Mouse (Mus musculus): ENCODE data around the gene Helb. TPM values are rescaled to one million over a fixed set of nuclear protein-coding genes. Genes with fewer than 3 reads are reported as not detected.

Helb gene
- polyA plus RNA-seq, 1 experiment from 2014 or later, result 3.9 TPM

DNA sequence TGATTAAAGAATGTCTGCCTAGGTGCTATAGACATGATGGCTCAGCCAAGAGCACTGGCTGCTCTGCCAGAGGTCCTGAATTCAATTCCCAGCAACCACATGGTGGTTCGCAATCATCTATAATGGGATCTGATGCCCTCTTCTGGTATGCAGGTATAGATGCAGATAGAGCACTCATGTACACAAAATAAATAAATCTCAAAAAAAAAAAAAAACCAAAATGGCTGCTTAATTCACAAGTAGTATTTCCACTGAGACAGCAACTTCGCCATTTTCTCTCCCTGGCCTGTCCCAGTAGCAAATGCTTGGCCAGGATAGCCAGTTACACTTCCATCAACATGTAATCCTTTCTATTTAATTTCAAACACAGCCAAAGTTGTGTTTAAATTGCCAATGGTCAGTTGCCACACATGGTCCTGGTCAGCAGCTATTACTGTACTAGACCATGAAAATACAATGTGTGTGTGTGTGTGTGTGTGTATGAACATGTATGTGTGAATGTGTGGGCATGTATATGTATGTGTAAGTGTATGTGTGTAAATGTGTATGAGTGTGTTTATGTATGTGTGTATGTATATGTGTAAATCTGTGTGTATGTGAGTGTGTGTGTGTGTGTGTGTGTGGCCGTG, 982 bp downstream of the Helb start:
- H3K4me2 ChIP-seq (replicated peaks; ENCODE audit: low read depth, low read length), result peak overlapping the region; percentile 89
- DNase-seq (ENCODE audit: low spot score) (no peak), ATAC-seq (ENCODE audit: low FRiP score) (no peak)
- no peaks in the 10 kb centered on the region for H3K36me3 ChIP-seq (ENCODE audit: control insufficient read depth, insufficient read depth, low read length)
- H3K27ac ChIP-seq (ENCODE audit: low read depth, low read length), result no peak overlapping the region
- H3K9ac ChIP-seq (ENCODE audit: low read depth, low read length), result no peak overlapping the region
- no peaks in the 10 kb centered on the region for H3K9me3 ChIP-seq (ENCODE audit: control insufficient read depth, low read length)
- no peaks in the 10 kb centered on the region for H3K4me1 ChIP-seq (replicated peaks; ENCODE audit: control insufficient read depth, insufficient read depth, low read length)
- H3K27me3 ChIP-seq (ENCODE audit: control insufficient read depth, insufficient read depth, low read length), result no peaks in the 10 kb centered on the region
- WGBS, result 83% methylated on average over 3 of the region's 3 CpGs
- H3K4me3 ChIP-seq (ENCODE audit: low read depth, low read length), result peak overlapping the region; percentile 74; the same call in 1 of the 2 replicates

- H3K27ac ChIP-seq (ENCODE audit: low read depth, low read length), result no peak overlapping the region
- WGBS, result 88% methylated on average over 1 of the region's 1 CpGs
- H3K27me3 ChIP-seq (ENCODE audit: control insufficient read depth, insufficient read depth, low read length), result no peaks in the 10 kb centered on the region
- no peak overlapping the region for H3K9ac ChIP-seq (ENCODE audit: low read depth, low read length)
- DNase-seq (ENCODE audit: low spot score) (no peak), ATAC-seq (ENCODE audit: low FRiP score) (no peak)
- no peaks in the 10 kb centered on the region for H3K4me1 ChIP-seq (replicated peaks; ENCODE audit: control insufficient read depth, insufficient read depth, low read length)
- H3K4me2 ChIP-seq (replicated peaks; ENCODE audit: low read depth, low read length), result no peak overlapping the region
- no peak overlapping the region for H3K4me3 ChIP-seq (ENCODE audit: low read depth, low read length)
- H3K36me3 ChIP-seq (ENCODE audit: control insufficient read depth, insufficient read depth, low read length), result no peaks in the 10 kb centered on the region
- no peaks in the 10 kb centered on the region for H3K9me3 ChIP-seq (ENCODE audit: control insufficient read depth, low read length)
Measured at GRCm38 (mm10) chr10:120100806-120101205, 12.0 kb downstream of the Helb start.

GRCm38 (mm10) chr10:120097564-120097963, 15.2 kb downstream of the Helb start:
- no peaks in the 10 kb centered on the region for H3K9me3 ChIP-seq (ENCODE audit: control insufficient read depth, low read length)
- no peaks in the 10 kb centered on the region for H3K36me3 ChIP-seq (ENCODE audit: control insufficient read depth, insufficient read depth, low read length)
- H3K4me1 ChIP-seq (replicated peaks; ENCODE audit: control insufficient read depth, insufficient read depth, low read length), result no peaks in the 10 kb centered on the region
- no peak overlapping the region for H3K27ac ChIP-seq (ENCODE audit: low read depth, low read length)
- H3K4me2 ChIP-seq (replicated peaks; ENCODE audit: low read depth, low read length), result no peak overlapping the region
- 86% methylated on average over 5 of the region's 5 CpGs for WGBS
- ATAC-seq (ENCODE audit: low FRiP score) (no peak), DNase-seq (ENCODE audit: low spot score) (no peak)
- no peak overlapping the region for H3K9ac ChIP-seq (ENCODE audit: low read depth, low read length)
- no peaks in the 10 kb centered on the region for H3K27me3 ChIP-seq (ENCODE audit: control insufficient read depth, insufficient read depth, low read length)
- H3K4me3 ChIP-seq (ENCODE audit: low read depth, low read length), result no peak overlapping the region

GRCm38 (mm10) chr10:120095716-120096115, 17.1 kb downstream of the Helb start:
- H3K36me3 ChIP-seq (ENCODE audit: control insufficient read depth, insufficient read depth, low read length), result no peaks in the 10 kb centered on the region
- H3K4me1 ChIP-seq (replicated peaks; ENCODE audit: control insufficient read depth, insufficient read depth, low read length), result no peaks in the 10 kb centered on the region
- 90% methylated on average over 5 of the region's 5 CpGs for WGBS
- no peak overlapping the region for H3K4me2 ChIP-seq (replicated peaks; ENCODE audit: low read depth, low read length)
- no peak overlapping the region for H3K4me3 ChIP-seq (ENCODE audit: low read depth, low read length)
- no peak for DNase-seq (ENCODE audit: low spot score)
- ATAC-seq (ENCODE audit: low FRiP score), result no peak
- no peaks in the 10 kb centered on the region for H3K9me3 ChIP-seq (ENCODE audit: control insufficient read depth, low read length)
- no peak overlapping the region for H3K9ac ChIP-seq (ENCODE audit: low read depth, low read length)
- H3K27ac ChIP-seq (ENCODE audit: low read depth, low read length), result no peak overlapping the region
- no peaks in the 10 kb centered on the region for H3K27me3 ChIP-seq (ENCODE audit: control insufficient read depth, insufficient read depth, low read length)

DNA sequence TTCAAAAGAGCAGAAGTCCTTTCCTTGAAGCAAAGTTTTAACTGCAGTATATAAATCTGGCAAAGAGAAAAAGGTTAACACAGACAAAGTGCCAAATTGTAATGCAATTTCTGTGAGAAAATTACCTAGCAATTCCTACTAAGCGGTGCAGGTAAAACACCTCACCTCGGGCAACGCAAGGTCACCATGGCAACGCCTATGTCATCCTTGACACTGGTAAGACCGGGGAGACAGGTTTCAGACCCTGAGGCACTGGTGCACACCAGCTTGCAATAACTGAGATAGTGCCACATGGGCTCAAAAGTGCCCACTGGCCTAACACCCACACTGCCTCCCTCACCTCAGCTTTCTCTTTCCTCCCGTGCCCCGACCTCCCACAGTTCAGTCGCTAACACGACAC, 17.7 kb downstream of the Helb start:
- Histone ChIP-seq H3K27me3 (ENCODE audit: control insufficient read depth, insufficient read depth, low read length) (no peaks in the 10 kb centered on the region), H3K4me1 (replicated peaks; ENCODE audit: control insufficient read depth, insufficient read depth, low read length) (no peaks in the 10 kb centered on the region), H3K27ac (ENCODE audit: low read depth, low read length) (no peak overlapping the region), H3K9ac (ENCODE audit: low read depth, low read length) (no peak overlapping the region), H3K4me2 (replicated peaks; ENCODE audit: low read depth, low read length) (no peak overlapping the region), H3K9me3 (ENCODE audit: control insufficient read depth, low read length) (no peaks in the 10 kb centered on the region), H3K4me3 (ENCODE audit: low read depth, low read length) (no peak overlapping the region), H3K36me3 (ENCODE audit: control insufficient read depth, insufficient read depth, low read length) (no peaks in the 10 kb centered on the region)
- WGBS, result 94% methylated on average over 9 of the region's 9 CpGs
- DNase-seq (ENCODE audit: low spot score) (no peak), ATAC-seq (ENCODE audit: low FRiP score) (no peak)

GRCm38 (mm10) chr10:120092548-120092947, 20.2 kb downstream of the Helb start:
- Histone ChIP-seq H3K4me2 (replicated peaks; ENCODE audit: low read depth, low read length) (no peak overlapping the region), H3K9ac (ENCODE audit: low read depth, low read length) (no peak overlapping the region), H3K4me3 (ENCODE audit: low read depth, low read length) (no peak overlapping the region), H3K36me3 (ENCODE audit: control insufficient read depth, insufficient read depth, low read length) (no peaks in the 10 kb centered on the region), H3K27me3 (ENCODE audit: control insufficient read depth, insufficient read depth, low read length) (no peaks in the 10 kb centered on the region), H3K4me1 (replicated peaks; ENCODE audit: control insufficient read depth, insufficient read depth, low read length) (no peaks in the 10 kb centered on the region), H3K9me3 (ENCODE audit: control insufficient read depth, low read length) (no peaks in the 10 kb centered on the region), H3K27ac (ENCODE audit: low read depth, low read length) (no peak overlapping the region)
- DNase-seq (ENCODE audit: low spot score), result no peak
- 89% methylated on average over 12 of the region's 12 CpGs for WGBS
- ATAC-seq (ENCODE audit: low FRiP score), result no peak

- Histone ChIP-seq H3K27ac (ENCODE audit: low read depth, low read length) (no peak overlapping the region), H3K9me3 (ENCODE audit: control insufficient read depth, low read length) (no peaks in the 10 kb centered on the region), H3K9ac (ENCODE audit: low read depth, low read length) (no peak overlapping the region), H3K36me3 (ENCODE audit: control insufficient read depth, insufficient read depth, low read length) (no peaks in the 10 kb centered on the region), H3K27me3 (ENCODE audit: control insufficient read depth, insufficient read depth, low read length) (no peaks in the 10 kb centered on the region), H3K4me1 (replicated peaks; ENCODE audit: control insufficient read depth, insufficient read depth, low read length) (no peaks in the 10 kb centered on the region), H3K4me3 (ENCODE audit: low read depth, low read length) (no peak overlapping the region), H3K4me2 (replicated peaks; ENCODE audit: low read depth, low read length) (no peak overlapping the region)
- DNase-seq (ENCODE audit: low spot score) (no peak), ATAC-seq (ENCODE audit: low FRiP score) (no peak)
- WGBS, result 90% methylated on average over 3 of the region's 3 CpGs
Measured at GRCm38 (mm10) chr10:120077850-120078249, 34.9 kb downstream of the Helb start.

GRCm38 (mm10) chr10:120066319-120066718, 46.5 kb downstream of the Helb start:
- no peak overlapping the region for H3K9ac ChIP-seq (ENCODE audit: low read depth, low read length)
- H3K36me3 ChIP-seq (ENCODE audit: control insufficient read depth, insufficient read depth, low read length), result no peaks in the 10 kb centered on the region
- DNase-seq (ENCODE audit: low spot score) (no peak), ATAC-seq (ENCODE audit: low FRiP score) (no peak)
- H3K4me2 ChIP-seq (replicated peaks; ENCODE audit: low read depth, low read length), result no peak overlapping the region
- 95% methylated on average over 10 of the region's 10 CpGs for WGBS
- no peak overlapping the region for H3K4me3 ChIP-seq (ENCODE audit: low read depth, low read length)
- H3K27me3 ChIP-seq (ENCODE audit: control insufficient read depth, insufficient read depth, low read length), result no peaks in the 10 kb centered on the region
- H3K27ac ChIP-seq (ENCODE audit: low read depth, low read length), result no peak overlapping the region
- no peaks in the 10 kb centered on the region for H3K9me3 ChIP-seq (ENCODE audit: control insufficient read depth, low read length)
- no peaks in the 10 kb centered on the region for H3K4me1 ChIP-seq (replicated peaks; ENCODE audit: control insufficient read depth, insufficient read depth, low read length)

DNA sequence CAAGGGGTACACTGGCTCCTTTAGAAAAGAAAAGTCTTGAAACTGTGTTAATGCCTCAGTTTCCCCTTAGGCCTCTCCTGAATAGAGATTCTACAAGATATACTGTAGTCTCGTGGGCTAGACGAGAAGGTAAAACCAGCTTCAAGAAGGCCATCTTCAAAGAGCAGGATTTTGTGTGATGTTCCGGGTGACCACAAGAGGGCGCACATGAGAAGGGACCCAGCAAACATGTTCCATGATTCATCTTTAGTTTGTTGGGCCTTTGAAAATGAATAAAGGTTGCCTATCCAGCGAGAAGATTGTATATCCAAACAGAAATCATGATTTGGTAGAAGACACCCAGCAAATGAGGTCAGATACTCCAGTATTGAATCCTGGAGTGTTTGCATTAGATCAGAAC, 48.4 kb downstream of the Helb start:
- H3K4me3 ChIP-seq (ENCODE audit: low read depth, low read length), result no peak overlapping the region
- no peaks in the 10 kb centered on the region for H3K27me3 ChIP-seq (ENCODE audit: control insufficient read depth, insufficient read depth, low read length)
- no peaks in the 10 kb centered on the region for H3K9me3 ChIP-seq (ENCODE audit: control insufficient read depth, low read length)
- no peaks in the 10 kb centered on the region for H3K4me1 ChIP-seq (replicated peaks; ENCODE audit: control insufficient read depth, insufficient read depth, low read length)
- ATAC-seq (ENCODE audit: low FRiP score) (no peak), DNase-seq (ENCODE audit: low spot score) (peak; percentile 71)
- H3K27ac ChIP-seq (ENCODE audit: low read depth, low read length), result no peak overlapping the region
- 29% methylated on average over 5 of the region's 5 CpGs for WGBS
- no peaks in the 10 kb centered on the region for H3K36me3 ChIP-seq (ENCODE audit: control insufficient read depth, insufficient read depth, low read length)
- H3K4me2 ChIP-seq (replicated peaks; ENCODE audit: low read depth, low read length), result no peak overlapping the region
- H3K9ac ChIP-seq (ENCODE audit: low read depth, low read length), result no peak overlapping the region

Data from hindbrain, embryonic 11.5 days (tissue).